Mouse (Mus musculus) bone marrow, adult 2 months (tissue): Measurements from ENCODE around the gene Dus3l. TPM values are rescaled to one million over a fixed set of nuclear protein-coding genes. Genes with fewer than 3 reads are reported as not detected.

Experiments used
- H3K27ac ChIP-seq: fragments of 200-500 bp; 2 replicates; pipeline ENCODE4 v1.5.1; 2012; ENCODE audit warnings: low read depth, mild to moderate bottlenecking, control low read depth, inconsistent platforms, low read length; ENCODE audit not compliant: control insufficient read depth, poor library complexity, insufficient read depth
- H3K4me1 ChIP-seq: fragments of 200-500 bp; 2 replicates; pipeline ENCODE4 v1.6.1; 2011; ENCODE audit warnings: low read length; ENCODE audit not compliant: control insufficient read depth, insufficient read depth
- H3K4me3 ChIP-seq: fragments of 200-500 bp; replicated peaks from 2 replicates; pipeline ENCODE3; 2011; ENCODE audit warnings: mild to moderate bottlenecking, low read depth, low read length, control low read depth; ENCODE audit not compliant: control insufficient read depth
- CTCF ChIP-seq: fragments of 200-500 bp; IDR thresholded peaks from 2 replicates; pipeline ENCODE4 v1.5.1; 2011; ENCODE audit warnings: low read length, control low read depth; ENCODE audit not compliant: control insufficient read depth, insufficient read depth
- POLR2A ChIP-seq: fragments of 200-500 bp; IDR thresholded peaks from 2 replicates; pipeline ENCODE4 v1.6.1; 2011; ENCODE audit warnings: low read depth, mild to moderate bottlenecking, control low read depth, low read length, borderline replicate concordance; ENCODE audit not compliant: control insufficient read depth
- WGBS: fragments of 180-500 bp; shearing (Covaris S2); methylation state at CpG from one replicate; pipeline ENCODE4 v1.1.7; 2018; 5-methylcytosine and 5-hydroxymethylcytosine counted together
- polyA plus RNA-seq: library from polyadenylated mRNA; stranded (reverse); fragments of >200 nt; gene quantifications from 2 replicates; pipeline ENCODE4 v1.2.4, GENCODE M21; 2011; ENCODE audit warnings: low replicate concordance; ENCODE audit not compliant: missing spikeins, insufficient read depth, insufficient read length

Gene Dus3l
- polyA plus RNA-seq, 1 experiment = 51.0 TPM

DNA sequence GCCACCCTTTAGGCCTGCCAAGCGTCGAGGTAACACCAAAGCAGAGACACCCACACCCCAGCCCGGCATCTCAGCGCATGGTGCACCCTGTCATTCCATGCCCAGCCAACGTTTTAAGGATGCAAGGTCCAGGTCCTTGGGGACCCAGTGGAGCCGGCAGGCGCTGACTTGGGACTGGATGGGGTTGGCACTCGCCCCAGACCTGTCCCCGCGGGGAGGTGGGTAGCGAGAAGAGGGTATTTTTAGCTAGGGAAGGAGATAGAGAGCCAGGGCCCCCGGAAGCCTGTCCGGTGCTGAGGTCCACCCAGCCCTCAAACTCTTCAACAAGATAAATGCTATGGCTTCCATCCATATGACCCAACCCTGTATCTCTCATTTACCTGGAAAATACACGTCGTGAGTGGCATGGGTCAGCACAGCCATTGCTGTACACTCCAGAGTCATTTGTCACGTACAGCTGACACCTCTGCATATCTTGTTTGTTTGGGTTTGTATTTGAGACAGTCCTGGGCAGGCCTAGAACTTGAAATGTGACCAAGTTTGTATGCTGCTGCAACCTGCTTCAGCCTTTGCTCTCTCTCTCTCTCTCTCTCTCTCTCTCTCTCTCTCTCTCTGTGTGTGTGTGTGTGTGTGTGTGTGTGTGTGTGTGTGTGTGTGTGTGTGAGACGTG is 24.3 kb upstream of the Dus3l start:
- Histone ChIP-seq H3K4me3 (no peak overlapping the region), H3K4me1 (no peaks in the 10 kb centered on the region), H3K27ac (no peak overlapping the region)
- TF ChIP-seq POLR2A = no peak
- TF ChIP-seq CTCF = no peak
- 77% methylated on average over 16 of the region's 17 CpGs for WGBS

GRCm38 (mm10) chr17:56740788-56741160 is 23.8 kb upstream of the Dus3l start:
- TF ChIP-seq CTCF (no peak), POLR2A (no peak)
- Histone ChIP-seq H3K4me1 (no peaks in the 10 kb centered on the region), H3K4me3 (no peak overlapping the region), H3K27ac (no peak overlapping the region)
- WGBS = 86% methylated on average over 16 of the region's 17 CpGs

GRCm38 (mm10) chr17:56744173-56744572 is 20.4 kb upstream of the Dus3l start:
- 33% methylated on average over 5 of the region's 5 CpGs for WGBS
- TF ChIP-seq POLR2A (no peak), CTCF (no peak)

DNA sequence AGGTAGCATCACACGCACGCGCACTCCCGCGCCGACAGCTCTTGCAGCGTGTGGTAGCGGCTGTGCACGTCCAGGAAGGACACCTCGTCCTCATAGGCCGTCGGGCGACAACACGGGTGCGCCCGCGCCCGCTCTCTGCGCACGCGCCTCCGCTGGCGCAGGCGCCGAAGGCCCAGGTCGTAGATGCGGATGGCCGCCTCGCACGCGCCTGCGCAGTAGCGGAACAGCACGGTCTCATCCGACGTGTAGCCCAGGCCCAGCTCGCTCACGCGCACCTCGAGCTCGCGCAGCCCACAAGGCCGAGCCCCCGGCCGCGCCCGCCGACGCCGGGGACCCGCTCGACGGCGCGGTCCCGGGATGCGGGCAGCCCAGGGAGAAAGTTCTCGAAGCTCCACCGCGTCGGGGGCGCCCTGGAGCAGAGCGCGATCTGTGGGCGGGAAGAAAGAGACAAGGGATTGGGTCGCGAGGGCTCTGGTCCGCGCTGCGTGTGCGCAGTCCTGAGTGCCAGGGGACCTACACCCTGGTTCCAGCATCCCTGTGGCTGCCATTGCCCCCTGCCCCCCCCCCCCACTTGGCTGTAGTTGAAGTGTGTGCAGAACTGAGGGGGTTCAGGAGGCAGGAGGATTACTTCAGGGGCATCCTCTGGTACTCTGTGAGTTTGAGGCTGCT is 13.0 kb upstream of the Dus3l start:
- TF ChIP-seq CTCF (no peak), POLR2A (0 out of 2 replicates have a peak, but pooled peaks have one; percentile 31)
- Histone ChIP-seq H3K4me1 (no peaks in the 10 kb centered on the region), H3K27ac (no peak overlapping the region), H3K4me3 (no peak overlapping the region)
- 52% methylated on average over 71 of the region's 71 CpGs for WGBS

More at GRCm38 (mm10) chr17:56744173-56744572, 20.4 kb upstream of the Dus3l start:
- H3K4me3 ChIP-seq = no peak overlapping the region
- no peaks in the 10 kb centered on the region for H3K4me1 ChIP-seq
- no peak overlapping the region for H3K27ac ChIP-seq

DNA sequence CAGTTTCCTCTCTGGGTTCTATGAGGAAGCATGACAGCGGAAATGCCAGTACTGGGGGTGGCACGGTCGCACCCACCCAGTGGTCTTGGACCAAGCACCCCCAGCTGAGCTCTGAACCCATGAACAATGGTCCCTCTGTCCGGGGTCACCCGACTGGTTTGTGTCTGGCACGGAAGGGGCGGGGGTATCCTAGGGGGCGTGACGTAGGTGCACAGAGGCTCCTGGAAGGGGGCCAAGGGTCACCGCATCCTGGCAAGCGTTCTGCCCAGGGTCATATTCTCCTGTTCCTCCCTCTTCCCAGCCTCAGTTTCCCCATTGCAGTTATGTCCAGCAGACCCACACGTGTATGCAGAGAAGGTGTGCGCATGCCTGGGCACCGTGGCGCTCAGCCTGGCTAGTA is 11.1 kb upstream of the Dus3l start:
- no peak for TF ChIP-seq POLR2A
- TF ChIP-seq CTCF = no peak
- 36% methylated on average over 15 of the region's 15 CpGs for WGBS
- no peaks in the 10 kb centered on the region for H3K4me1 ChIP-seq
- H3K4me3 ChIP-seq = no peak overlapping the region
- no peak overlapping the region for H3K27ac ChIP-seq

GRCm38 (mm10) chr17:56754271-56755185 is 10.0 kb upstream of the Dus3l start:
- Histone ChIP-seq H3K4me1 (no peaks in the 10 kb centered on the region), H3K4me3 (no peak overlapping the region), H3K27ac (no peak overlapping the region)
- TF ChIP-seq CTCF (no peak), POLR2A (no peak)
- WGBS = 8% methylated on average over 36 of the region's 36 CpGs

GRCm38 (mm10) chr17:56756703-56757399 is 7.7 kb upstream of the Dus3l start:
- H3K4me1 ChIP-seq = no peaks in the 10 kb centered on the region
- H3K27ac ChIP-seq = no peak overlapping the region; the same call in 1 of the 2 replicates
- H3K4me3 ChIP-seq = no peak overlapping the region
- 2% methylated on average over 51 of the region's 51 CpGs for WGBS
- TF ChIP-seq CTCF (no peak), POLR2A (no peak)
